Mouse (Mus musculus) E14TG2a.4 (cell line): Measurements from ENCODE around the gene Wnt1.

Experiments
- H3K27me3 ChIP-seq: 2 replicates; pipeline ENCODE4 v1.6.1; 2014; ENCODE audit warnings: low read length, control low read depth; ENCODE audit not compliant: insufficient read depth
- H3K36me3 ChIP-seq: 2 replicates; pipeline ENCODE4 v1.6.1; 2014; ENCODE audit warnings: low read length, control low read depth; ENCODE audit not compliant: insufficient read depth
- H3K4me1 ChIP-seq: replicated peaks from 2 replicates; pipeline ENCODE4 v1.6.1; 2014; ENCODE audit warnings: low read depth, low read length, control low read depth
- H3K4me3 ChIP-seq: replicated peaks from 2 replicates; pipeline ENCODE4 v1.5.1; 2014; ENCODE audit warnings: mild to moderate bottlenecking, low read length
- H3K9me3 ChIP-seq: 2 replicates; pipeline ENCODE4 v1.6.1; 2014; ENCODE audit warnings: low read length, control low read depth
- CTCF ChIP-seq: conservative IDR thresholded peaks from 2 replicates; pipeline ENCODE4 v1.5.1; 2014; ENCODE audit warnings: low read length
- NANOG ChIP-seq: IDR thresholded peaks from 2 replicates; pipeline ENCODE4 v1.6.1; 2014; ENCODE audit warnings: borderline replicate concordance, low read length, mixed read lengths
- POU5F1 ChIP-seq: IDR thresholded peaks from 2 replicates; pipeline ENCODE4 v1.6.1; 2014; ENCODE audit warnings: low read length, borderline replicate concordance

Gene Wnt1

DNA sequence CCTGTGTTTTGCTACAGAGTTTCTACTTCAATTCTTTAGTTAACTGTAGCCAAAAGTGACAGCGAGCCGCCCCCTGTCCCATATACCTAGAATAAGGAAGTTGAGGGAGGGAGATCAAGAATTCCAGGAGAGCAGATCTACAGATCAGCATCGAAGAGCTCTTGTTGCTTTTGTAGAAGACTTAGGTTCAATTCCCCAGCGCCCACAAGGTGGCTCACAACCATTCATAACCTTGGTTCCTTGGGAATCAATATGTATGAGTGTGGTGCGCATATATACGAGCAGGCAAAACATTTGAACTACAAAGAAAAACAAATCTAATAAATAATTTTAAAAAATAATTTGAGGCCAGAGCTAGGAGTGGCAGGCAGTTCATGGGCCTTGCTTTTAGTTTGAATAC, 8.5 kb upstream of the Wnt1 start:
- TF ChIP-seq POU5F1 (no peak), CTCF (no peak), NANOG (no peak)
- peaks cover 68% of the 10 kb centered on the region for H3K27me3 ChIP-seq
- H3K4me1 ChIP-seq = peaks cover 52% of the 10 kb centered on the region
- no peak overlapping the region for H3K4me3 ChIP-seq
- no peaks in the 10 kb centered on the region for H3K9me3 ChIP-seq
- H3K36me3 ChIP-seq = no peaks in the 10 kb centered on the region

DNA sequence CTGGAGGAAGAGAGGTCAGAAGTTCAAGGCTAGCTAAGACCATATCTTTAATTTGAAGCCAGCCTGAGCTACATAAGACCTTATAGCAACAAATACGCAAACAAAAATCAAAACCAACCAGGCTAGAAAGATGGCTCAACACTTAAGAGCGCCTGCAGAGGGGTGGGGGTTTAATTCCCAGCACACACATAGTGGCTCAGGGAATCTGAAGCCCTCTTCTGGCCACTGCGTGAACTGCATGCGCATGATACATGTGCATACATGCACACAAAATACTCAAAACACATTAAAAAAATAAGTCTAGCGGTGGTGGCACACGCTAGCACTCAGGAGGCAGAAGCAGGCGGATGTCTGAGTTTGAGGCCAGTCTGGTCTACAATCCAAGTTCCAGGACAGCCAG, 3.9 kb upstream of the Wnt1 start:
- Histone ChIP-seq H3K4me3 (no peak overlapping the region), H3K9me3 (no peaks in the 10 kb centered on the region), H3K36me3 (no peaks in the 10 kb centered on the region), H3K4me1 (peaks cover 27% of the 10 kb centered on the region), H3K27me3 (peaks cover 65% of the 10 kb centered on the region)
- TF ChIP-seq POU5F1 = no peak
- peak; percentile 98 for TF ChIP-seq CTCF
- no peak for TF ChIP-seq NANOG

DNA sequence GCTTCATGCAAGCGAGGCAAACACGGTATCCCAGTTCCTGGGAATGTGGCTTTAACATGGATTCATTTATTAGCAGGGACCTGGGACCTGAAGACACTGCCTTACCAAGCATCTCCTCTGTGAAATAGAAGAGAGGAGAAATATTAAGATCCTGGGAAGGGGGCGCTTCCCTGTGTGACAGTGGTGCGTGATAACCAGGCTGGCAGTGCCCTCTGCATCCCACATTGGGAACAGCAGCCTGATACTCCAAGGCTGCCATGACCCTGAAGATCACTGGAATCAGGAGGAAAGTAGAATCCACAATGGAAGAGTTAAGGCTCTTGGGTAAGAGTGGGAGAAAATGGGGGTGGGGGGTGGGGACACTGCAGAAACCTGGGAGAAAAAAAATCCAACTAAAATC, 1.7 kb upstream of the Wnt1 start:
- no peaks in the 10 kb centered on the region for H3K36me3 ChIP-seq
- no peaks in the 10 kb centered on the region for H3K9me3 ChIP-seq
- peaks cover 71% of the 10 kb centered on the region for H3K27me3 ChIP-seq
- peaks cover 42% of the 10 kb centered on the region for H3K4me1 ChIP-seq
- TF ChIP-seq POU5F1 (no peak), NANOG (no peak), CTCF (no peak; the same call in 1 of the 2 replicates)
- H3K4me3 ChIP-seq = no peak overlapping the region

DNA sequence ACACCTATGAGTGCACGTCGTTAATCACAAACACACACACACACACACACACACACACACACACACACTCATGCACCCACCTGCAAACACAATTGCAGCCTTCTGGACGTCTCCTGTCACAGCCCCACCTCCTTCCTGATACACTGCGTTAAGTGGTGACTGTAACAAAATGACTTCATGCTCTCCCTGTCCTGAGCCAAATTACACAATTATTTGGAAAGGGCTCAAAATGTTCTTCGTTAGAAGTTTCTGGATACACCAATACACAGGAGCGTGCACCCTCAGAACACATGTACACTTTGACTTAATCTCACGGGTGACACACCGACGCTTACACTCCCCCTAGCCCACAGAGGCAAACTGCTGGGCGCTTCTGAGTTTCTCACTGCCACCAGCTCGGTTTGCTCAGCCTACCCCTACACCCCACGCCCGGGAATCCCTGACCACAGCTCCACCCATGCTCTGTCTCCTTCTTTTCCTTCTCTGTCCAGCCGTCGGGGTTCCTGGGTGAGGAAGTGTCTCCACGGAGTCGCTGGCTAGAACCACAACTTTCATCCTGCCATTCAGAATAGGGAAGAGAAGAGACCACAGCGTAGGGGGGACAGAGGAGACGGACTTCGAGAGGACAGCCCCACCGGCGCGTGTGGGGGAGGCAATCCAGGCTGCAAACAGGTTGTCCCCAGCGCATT, 541 bp upstream of the Wnt1 start:
- Histone ChIP-seq H3K4me1 (peaks cover 46% of the 10 kb centered on the region), H3K4me3 (peak overlapping the region; percentile 61), H3K36me3 (no peaks in the 10 kb centered on the region), H3K27me3 (peaks cover 81% of the 10 kb centered on the region), H3K9me3 (no peaks in the 10 kb centered on the region)
- TF ChIP-seq NANOG (no peak), CTCF (no peak), POU5F1 (no peak)

DNA sequence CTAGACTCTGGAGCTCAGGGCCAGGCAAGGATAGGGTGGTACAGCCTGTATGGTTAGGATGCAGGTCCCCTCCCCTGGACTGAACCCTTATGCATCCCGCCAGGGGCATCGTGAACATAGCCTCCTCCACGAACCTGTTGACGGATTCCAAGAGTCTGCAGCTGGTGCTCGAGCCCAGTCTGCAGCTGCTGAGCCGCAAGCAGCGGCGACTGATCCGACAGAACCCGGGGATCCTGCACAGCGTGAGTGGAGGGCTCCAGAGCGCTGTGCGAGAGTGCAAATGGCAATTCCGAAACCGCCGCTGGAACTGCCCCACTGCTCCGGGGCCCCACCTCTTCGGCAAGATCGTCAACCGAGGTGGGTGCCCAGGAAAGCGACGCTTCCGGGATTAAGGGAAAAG, 1.1 kb downstream of the Wnt1 start:
- Histone ChIP-seq H3K36me3 (no peaks in the 10 kb centered on the region), H3K27me3 (peaks cover 92% of the 10 kb centered on the region), H3K4me1 (peaks cover 40% of the 10 kb centered on the region), H3K9me3 (no peaks in the 10 kb centered on the region), H3K4me3 (peak overlapping the region; percentile 62)
- no peak for TF ChIP-seq CTCF
- no peak for TF ChIP-seq POU5F1
- TF ChIP-seq NANOG = no peak

DNA sequence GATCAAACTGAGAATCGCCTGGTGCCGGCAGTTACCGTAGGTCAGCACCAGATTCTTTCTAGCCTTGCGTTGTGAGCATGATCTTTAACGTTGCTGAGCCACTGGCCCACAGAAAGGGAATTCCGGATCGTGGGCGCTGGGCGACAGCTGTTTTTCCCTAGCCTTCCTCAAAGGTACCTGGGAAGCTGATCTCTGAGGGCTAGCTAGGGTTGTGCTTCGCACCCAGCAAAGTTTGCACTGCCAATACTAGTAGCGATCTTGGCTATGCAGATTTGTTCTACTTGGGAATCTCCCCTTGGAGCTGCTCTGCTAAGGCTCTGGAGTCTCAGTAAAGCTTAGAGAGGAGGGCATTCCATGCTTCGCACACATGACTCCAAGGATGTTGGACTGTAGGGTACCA, 1.6 kb downstream of the Wnt1 start:
- Histone ChIP-seq H3K36me3 (no peaks in the 10 kb centered on the region), H3K27me3 (peaks cover 97% of the 10 kb centered on the region), H3K9me3 (no peaks in the 10 kb centered on the region), H3K4me1 (peaks cover 40% of the 10 kb centered on the region), H3K4me3 (peak overlapping the region; percentile 62; the same call in 1 of the 2 replicates)
- TF ChIP-seq NANOG (no peak), POU5F1 (no peak), CTCF (no peak)

DNA sequence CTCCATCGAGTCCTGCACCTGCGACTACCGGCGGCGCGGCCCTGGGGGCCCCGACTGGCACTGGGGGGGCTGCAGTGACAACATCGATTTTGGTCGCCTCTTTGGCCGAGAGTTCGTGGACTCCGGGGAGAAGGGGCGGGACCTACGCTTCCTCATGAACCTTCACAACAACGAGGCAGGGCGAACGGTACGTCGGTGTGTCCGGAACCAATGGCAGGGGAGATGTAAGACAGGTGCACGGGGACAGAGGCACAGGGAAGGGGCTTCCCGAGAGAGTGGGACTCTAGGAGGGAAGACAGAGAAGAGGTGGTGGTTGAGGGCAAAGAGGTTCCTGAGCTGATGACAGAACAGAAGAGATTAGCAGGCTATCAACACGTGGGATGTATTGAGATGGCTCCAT, 2.1 kb downstream of the Wnt1 start:
- TF ChIP-seq POU5F1 (no peak), CTCF (no peak), NANOG (no peak)
- H3K27me3 ChIP-seq = peaks cover 98% of the 10 kb centered on the region
- peaks cover 44% of the 10 kb centered on the region for H3K4me1 ChIP-seq
- no peaks in the 10 kb centered on the region for H3K36me3 ChIP-seq
- peak overlapping the region; percentile 62; the same call in 1 of the 2 replicates for H3K4me3 ChIP-seq
- H3K9me3 ChIP-seq = no peaks in the 10 kb centered on the region

DNA sequence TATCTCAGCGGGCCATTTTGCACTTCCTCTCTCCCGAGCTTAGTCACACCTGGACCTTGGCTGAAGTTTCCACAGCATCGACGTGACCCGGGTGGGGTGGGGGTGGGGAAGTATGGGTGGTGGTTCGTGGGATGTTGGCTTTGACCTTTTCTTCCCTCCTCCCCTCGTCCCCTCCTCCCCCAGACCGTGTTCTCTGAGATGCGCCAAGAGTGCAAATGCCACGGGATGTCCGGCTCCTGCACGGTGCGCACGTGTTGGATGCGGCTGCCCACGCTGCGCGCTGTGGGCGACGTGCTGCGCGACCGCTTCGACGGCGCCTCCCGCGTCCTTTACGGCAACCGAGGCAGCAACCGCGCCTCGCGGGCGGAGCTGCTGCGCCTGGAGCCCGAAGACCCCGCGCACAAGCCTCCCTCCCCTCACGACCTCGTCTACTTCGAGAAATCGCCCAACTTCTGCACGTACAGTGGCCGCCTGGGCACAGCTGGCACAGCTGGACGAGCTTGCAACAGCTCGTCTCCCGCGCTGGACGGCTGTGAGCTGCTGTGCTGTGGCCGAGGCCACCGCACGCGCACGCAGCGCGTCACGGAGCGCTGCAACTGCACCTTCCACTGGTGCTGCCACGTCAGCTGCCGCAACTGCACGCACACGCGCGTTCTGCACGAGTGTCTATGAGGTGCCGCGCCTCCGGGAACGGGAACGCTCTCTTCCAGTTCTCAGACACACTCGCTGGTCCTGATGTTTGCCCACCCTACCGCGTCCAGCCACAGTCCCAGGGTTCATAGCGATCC, 2.8 kb downstream of the Wnt1 start:
- H3K9me3 ChIP-seq = no peaks in the 10 kb centered on the region
- no peaks in the 10 kb centered on the region for H3K36me3 ChIP-seq
- peaks cover 99% of the 10 kb centered on the region for H3K27me3 ChIP-seq
- peaks cover 50% of the 10 kb centered on the region for H3K4me1 ChIP-seq
- H3K4me3 ChIP-seq = peak overlapping the region; percentile 62
- TF ChIP-seq CTCF = no peak
- TF ChIP-seq NANOG = no peak
- no peak for TF ChIP-seq POU5F1

DNA sequence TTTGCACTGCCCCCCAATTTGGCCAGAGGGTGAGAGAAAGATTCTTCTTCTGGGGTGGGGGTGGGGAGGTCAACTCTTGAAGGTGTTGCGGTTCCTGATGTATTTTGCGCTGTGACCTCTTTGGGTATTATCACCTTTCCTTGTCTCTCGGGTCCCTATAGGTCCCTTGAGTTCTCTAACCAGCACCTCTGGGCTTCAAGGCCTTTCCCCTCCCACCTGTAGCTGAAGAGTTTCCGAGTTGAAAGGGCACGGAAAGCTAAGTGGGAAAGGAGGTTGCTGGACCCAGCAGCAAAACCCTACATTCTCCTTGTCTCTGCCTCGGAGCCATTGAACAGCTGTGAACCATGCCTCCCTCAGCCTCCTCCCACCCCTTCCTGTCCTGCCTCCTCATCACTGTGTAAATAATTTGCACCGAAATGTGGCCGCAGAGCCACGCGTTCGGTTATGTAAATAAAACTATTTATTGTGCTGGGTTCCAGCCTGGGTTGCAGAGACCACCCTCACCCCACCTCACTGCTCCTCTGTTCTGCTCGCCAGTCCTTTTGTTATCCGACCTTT, 3.6 kb downstream of the Wnt1 start:
- Histone ChIP-seq H3K4me3 (peak overlapping the region; percentile 62), H3K9me3 (no peaks in the 10 kb centered on the region), H3K27me3 (peaks cover 99% of the 10 kb centered on the region), H3K4me1 (peaks cover 58% of the 10 kb centered on the region), H3K36me3 (no peaks in the 10 kb centered on the region)
- no peak for TF ChIP-seq CTCF
